Mouse (Mus musculus) inflammation-experienced regulatory T-cells, adult 6 months (primary cell): ENCODE results near the gene Serpina1c. TPM values are rescaled to one million over a fixed set of nuclear protein-coding genes. Genes with fewer than 3 reads are reported as not detected.
"Not testable (repeated sequence)": the region's sequence is repeated elsewhere in the genome, so short reads cannot be mapped to it uniquely, and the experiment has no call there.

Source experiments
- ATAC-seq: one replicate; pipeline ENCODE4 v1.8.0; 2017
- polyA plus RNA-seq, 3 experiments: library from polyadenylated mRNA; unstranded; fragments of 100-300 nt; shearing (Covaris generic); gene quantifications; one replicate each; pipeline ENCODE4 v1.2.1; 2017

The Serpina1c gene
- polyA plus RNA-seq, result not detected

DNA sequence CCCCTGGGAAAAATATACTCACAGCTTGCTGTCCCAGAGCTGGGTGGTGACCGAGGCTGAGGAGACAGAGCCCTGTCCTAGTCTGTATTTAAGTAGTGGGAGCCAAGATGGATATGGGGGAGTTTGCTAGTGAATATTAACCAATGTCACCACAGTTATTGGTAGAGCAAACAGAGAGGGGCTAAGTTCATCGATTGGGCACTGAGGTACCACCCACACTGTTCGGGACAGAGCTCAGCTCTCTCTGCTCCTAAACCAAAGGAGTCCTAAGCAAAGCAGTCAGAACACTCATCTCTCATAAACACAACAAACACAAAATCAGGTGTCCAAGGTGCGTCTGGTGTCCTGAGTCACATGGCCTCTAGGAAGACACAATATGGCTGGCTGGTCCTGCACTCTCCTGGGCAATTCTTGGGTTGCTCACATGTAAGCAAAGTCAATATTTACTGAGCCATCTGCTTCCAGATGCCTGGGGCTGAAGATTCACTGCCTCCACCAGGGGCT lies at the start of gene Serpina1c:
Gene Serpina1c, minus strand, starts transcription at position 51 of the 504 bp plus-strand sequence.
- ATAC-seq, result not testable (repeated sequence)

DNA sequence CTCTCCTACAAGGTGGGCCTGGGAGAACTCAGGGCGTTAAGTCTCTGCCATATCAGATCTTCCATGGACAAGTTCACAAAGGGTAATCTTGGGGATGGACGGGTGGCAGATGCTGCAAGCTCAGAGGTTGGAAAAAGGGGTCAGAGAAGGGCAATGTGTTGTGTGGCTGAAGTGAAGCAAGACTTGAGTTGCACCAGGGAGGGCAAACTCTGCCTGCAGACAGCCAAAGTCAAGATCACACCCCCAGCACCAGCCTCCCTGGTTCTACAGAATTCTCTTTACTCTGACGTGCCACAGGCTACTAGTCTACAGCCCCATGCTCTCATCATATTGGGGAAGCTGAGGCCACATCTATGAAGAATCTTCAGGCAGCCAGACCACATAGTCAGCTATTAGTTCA lies 48.3 kb upstream of the Serpina1c start:
- ATAC-seq, result not testable (repeated sequence)

DNA sequence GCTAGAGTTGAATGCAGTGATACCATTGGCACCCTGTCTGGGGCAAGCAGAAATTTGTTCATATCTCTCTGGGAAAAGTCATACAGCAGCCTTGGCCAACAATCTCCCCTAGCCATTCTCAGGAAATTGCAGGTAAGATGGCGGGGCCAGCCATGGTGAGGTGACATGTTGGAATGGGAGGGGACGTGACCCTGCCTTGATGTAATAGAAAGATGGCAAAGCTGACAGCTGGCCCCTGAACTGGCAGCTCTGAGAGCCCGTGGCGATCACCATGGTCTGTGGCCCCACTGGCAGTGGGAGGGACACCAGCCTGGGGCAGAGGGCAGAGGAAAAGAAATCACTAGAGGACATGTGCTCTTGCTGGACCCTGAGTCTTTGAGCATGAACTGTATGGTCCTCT lies 41.6 kb upstream of the Serpina1c start:
- no peak for ATAC-seq

DNA sequence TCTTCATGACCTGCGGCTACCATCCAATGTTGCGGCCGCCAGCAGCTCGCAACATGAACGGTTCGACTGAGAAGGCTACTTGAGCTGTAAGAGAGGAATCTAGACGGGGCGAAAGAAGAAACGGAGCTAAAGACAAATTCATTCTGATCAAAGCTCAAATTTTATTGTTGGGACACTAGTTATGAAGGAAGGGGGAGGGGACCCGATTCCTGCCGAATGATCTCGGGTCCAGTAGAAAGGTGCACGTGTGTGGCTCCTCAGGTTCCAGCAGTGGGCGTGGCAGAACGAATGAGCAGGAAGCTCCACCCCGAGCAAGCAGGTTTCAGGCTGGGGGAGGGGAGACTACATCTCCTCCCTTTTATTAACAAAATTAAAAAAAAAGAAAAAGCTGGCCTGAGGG lies 4.5 kb upstream of the Serpina1c start:
- not testable (repeated sequence) for ATAC-seq

DNA sequence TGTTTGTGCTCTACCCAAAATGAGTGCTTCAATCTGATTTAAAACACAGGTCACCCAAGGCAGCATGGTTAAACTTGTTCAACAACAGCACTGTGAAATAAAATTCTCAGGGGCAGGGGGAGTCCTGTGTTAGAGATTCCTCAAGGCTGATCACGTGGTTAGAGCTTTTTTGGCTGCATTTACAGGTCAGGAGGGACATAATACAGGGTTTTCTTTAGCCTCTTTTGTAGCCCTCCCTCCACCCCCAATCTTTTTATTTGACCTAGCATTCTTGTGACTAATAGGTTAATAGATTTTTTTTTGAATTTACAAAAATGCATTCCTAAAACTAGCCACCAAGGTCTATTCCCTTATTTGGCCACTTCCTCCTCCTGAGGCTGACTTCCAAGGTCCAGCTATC lies 3.1 kb upstream of the Serpina1c start:
- not testable (repeated sequence) for ATAC-seq

DNA sequence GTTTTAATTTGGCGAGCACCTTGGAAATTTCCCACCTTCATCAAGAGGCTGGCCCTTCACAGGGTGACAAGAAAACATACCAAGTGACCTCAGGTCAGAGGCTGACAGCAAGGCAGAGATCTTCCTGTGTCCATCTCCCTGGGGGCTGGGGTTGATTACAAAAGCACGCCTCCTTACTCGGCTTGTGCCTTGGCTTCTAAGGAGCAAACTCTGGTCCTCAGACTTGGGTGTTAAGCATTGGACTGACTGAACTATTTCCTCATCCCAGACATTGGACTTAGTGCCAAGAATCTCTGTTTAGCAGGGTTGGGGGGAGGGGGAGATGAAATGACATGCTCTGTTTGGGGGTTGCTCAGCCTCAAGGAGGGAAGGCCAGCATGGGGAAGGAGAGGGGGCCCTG lies 2.8 kb downstream of the Serpina1c start:
- ATAC-seq, result not testable (repeated sequence)

DNA sequence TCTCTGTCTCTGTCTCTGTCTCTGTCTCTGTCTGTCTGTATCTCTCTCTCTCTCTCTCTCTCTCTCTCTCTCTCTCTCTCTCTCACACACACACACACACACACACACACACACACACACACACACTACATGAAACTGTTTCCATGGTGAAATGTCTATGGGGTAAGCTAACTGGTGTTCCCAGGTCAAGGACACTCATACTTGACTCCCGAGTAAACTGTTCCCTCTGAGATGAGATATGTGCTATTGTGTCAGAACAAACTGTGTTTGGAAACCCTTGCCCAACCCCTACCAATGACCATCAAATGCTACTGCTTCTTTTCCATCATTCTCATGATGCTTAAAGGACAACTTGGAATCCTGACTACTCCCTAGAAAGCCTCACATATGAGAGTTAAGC lies 37.8 kb downstream of the Serpina1c start:
- not testable (repeated sequence) for ATAC-seq

DNA sequence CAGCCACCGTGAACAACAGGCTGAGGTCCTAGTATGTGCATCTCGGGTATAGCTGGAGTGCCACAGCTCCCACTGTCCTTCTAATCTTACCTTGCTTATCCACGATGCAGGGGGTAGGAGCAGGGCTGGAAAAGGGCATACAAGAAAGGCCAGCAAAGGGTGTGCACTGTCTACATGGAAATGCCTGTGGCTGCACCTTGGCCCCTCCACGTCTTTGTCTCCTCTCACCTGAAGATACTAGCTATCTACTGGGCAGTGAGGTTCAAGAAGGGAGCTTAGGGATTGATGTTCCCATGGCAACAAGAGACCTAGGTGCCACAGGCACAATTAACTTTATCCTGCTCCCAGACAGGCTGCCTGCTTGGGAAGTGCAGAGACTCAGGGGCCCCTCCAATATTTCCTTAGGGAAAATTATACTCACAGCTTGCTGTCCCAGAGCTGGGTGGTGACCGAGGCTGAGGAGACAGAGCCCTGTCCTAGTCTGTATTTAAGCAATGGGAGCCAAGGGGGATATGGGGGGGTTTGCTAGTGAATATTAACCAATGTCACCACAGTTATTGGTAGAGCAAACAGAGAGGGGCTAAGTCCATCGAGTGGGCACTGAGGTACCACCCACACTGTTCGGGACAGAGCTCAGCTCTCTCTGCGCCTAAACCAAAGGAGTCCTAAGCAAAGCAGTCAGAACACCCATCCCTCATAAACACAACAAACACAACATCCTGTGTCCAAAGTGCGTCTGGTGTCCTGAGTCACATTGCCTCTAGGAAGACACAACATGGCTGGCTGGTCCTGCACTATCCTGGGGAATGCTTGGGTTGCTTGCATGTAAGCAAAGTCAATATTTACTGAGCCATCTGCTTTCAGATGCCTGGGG lies 41.3 kb downstream of the Serpina1c start, which contains the start of gene Serpina1a:
Gene Serpina1a, minus strand, starts transcription at position 462 of the 874 bp plus-strand sequence.
- ATAC-seq, result not testable (repeated sequence)

DNA sequence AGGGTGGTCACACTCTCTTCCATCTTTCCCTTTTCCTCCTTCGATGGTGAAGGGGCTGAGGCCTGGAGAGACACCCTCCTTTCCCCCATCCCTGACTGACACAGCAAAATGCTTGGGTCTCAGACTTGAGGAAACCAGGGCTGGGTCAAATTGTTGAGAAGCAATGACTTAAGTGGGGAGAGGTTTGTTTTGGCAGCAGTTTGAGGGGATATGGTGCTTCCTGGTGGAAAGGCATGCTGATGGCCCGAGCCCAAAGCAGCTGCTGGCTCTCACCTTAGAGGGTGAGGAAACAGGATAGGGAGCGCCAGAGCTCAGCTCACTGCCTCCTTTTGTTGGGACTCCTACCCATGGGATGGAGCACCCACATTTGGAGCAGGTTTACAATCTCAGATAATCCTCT lies 43.7 kb downstream of the Serpina1c start:
- ATAC-seq, result no peak

DNA sequence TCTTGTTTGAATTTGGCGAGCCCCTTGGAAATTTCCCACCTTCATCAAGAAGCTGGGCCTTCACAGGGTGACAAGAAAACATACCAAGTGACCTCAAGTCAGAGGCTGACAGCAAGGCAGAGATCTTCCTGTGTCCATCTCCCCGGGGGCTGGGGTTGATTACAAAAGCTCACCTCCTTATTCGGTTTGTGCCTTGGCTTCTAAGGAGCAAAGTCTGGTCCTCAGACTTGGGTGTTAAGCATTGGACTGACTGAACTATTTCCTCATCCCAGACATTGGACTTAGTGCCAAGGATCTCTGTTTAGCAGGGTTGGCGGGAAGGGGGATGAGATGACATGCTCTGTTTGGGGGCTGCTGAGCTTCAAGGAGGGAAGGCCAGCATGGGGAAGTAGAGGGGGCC lies 44.1 kb downstream of the Serpina1c start:
- ATAC-seq, result not testable (repeated sequence)

DNA sequence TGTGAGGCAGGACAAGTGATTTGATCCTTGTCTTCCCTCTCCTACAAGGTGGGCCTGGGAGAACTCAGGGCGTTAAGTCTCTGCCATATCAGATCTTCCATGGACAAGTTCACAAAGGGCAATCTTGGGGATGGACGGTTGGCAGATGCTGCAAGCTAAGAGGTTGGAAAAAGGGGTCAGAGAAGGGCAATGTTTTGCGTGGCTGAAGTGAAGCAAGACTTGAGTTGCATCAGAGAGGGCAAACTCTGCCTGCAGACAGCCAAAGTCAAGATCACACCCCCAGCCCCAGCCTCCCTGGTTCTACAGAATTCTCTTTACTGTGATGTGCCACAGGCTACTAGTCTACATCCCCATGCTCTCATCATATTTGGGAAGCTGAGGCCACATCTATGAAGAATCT lies 45.1 kb downstream of the Serpina1c start:
- ATAC-seq, result not testable (repeated sequence)

DNA sequence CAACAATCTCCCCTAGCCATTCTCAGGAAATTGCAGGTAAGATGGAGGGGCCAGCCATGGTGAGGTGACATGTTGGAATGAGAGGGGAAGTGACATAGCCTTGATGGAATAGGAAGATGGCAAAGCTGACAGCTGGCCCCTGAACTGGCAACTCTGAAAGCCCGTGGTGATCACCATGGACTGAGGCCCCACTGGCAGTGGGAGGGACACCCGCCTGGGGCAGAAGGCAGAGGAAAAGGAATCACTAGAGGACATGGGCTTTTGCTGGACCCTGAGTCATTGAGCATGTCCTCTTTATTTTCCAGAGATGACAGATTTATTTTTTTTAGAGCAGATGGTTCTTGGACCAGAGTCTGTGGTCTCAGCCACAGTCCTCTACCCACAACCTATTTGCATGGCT lies 51.7 kb downstream of the Serpina1c start:
- not testable (repeated sequence) for ATAC-seq

Other genes with a start within 250 kb of the Serpina1c start
- gene Serpina6, start 247.7 kb downstream of the Serpina1c start, polyA plus RNA-seq, result not detected
- not detected for gene Serpina16, start 228.7 kb downstream of the Serpina1c start, polyA plus RNA-seq
- not detected for gene Serpina1f, start 209.4 kb downstream of the Serpina1c start, polyA plus RNA-seq
- gene Serpina1d, start 131.3 kb downstream of the Serpina1c start, polyA plus RNA-seq, result not detected
- gene Serpina1b, start 74.5 kb downstream of the Serpina1c start, polyA plus RNA-seq, result not detected
- gene Serpina1a, start 41.3 kb downstream of the Serpina1c start, polyA plus RNA-seq, result not detected
- gene Serpina1e, start 54.1 kb upstream of the Serpina1c start, polyA plus RNA-seq, result not detected
- gene Serpina11, start 85.1 kb upstream of the Serpina1c start, polyA plus RNA-seq, result not detected
- 10 to 100 TPM in 2 of 3 experiments, 1 to 10 TPM in 1; 5.2 to 13.1 (median 10.3) TPM for gene Serpina9, start 108.9 kb upstream of the Serpina1c start, polyA plus RNA-seq
- gene Serpina12, start 139.6 kb upstream of the Serpina1c start, polyA plus RNA-seq, result under 1 TPM in 2 of 3 experiments, not detected in 1; 0.09 to 0.25 TPM
- not detected for gene Serpina5, start 196.2 kb upstream of the Serpina1c start, polyA plus RNA-seq
- gene Serpina3a, start 207.8 kb upstream of the Serpina1c start, polyA plus RNA-seq, result not detected
- not detected for gene Serpina3b, start 223.1 kb upstream of the Serpina1c start, polyA plus RNA-seq
- gene Serpina3c, start 249.0 kb upstream of the Serpina1c start, polyA plus RNA-seq, result not detected